Mouse (Mus musculus) left cerebral cortex, postnatal 25 days (tissue): ENCODE data around the gene Tctn1. TPM values are rescaled to one million over a fixed set of nuclear protein-coding genes. Genes with fewer than 3 reads are reported as not detected.

Source experiments
- DNase-seq, 2 experiments: peaks; one replicate each; pipeline ENCODE4 v3.0.0; 2022; ENCODE audit warnings: low spot score in 2 of 2, mixed read lengths in 1 of 2
- intact Hi-C: fragments of 180-260 bp; cut with DNase I; formaldehyde crosslinking; loops from one replicate; pipeline ENCODE4 v1.15.1; 2025
- total RNA-seq, 2 experiments: library from RNA; stranded (reverse); gene quantifications; 2 replicates each; pipeline ENCODE4 v1.2.3; 2021

The Tctn1 gene
- total RNA-seq, 2 experiments from 2014 or later = 9.7 to 12.9 TPM

DNA sequence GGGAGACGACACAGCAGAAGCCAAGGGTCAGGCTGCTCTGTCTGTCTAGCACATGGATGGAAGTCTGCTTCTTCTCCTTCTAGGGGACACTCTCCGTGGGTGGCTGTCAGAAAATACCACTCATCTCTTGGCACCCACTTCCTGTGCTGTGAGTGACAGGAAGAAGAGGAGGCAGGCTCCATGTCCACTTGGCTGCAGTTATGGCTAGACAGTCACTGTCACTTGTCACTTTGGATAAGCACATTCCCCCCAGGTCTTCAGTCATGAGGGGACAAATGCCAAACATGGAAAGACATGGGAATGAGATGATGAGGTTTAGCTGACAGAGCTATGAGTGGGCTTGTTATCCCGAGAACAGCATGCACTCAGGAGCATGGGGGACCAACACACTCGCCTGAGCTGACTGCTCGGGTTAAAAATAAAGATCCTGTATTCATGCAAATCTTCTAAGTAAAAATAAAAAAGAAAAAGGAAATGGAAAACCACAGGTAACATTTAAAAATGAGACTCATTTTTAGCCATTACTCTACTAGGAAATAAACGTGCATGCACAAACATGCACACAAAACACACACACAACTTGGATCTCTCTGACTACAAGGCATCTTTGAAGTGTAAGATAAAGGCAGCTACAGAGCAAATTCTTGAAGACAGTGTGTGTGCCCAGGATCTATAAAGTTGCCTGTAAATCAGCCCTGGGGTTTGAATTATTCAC, 6.1 kb downstream of the Tctn1 start:
- DNase-seq = no peak
- intact Hi-C loops = no loop called here

DNA sequence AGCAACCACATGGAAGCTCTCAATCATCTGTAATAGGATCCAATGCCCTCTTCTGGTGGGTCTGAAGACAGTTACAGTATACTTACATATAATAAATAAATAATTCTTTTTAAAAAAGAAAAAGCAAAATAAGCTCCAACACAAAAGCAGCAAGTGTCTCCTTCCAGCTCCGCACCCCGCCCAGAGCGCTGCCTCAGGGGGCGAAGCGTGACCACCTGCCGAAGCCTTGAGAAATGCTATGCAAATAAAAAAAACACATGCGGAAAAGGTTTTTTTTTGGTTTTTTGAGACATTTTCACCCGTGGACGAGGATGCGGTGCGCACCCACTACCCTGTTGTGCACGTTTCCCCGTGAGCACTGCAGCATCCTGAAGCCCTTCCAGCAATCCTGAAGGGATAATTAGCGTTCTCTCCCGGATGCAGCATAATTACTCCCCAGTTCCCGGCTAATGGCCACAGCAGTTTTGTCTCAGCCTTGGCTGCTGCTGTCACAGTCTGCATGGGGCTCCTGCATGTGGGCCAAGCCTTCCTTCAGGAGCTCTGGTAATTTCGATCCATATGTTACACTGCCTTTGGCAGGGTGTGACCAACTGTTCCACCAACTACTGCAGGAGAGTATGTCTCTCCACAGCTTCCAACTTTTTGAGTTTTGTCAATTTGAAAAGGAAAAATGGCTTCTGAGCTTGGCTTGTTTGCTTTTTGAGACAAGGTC, 12.2 kb downstream of the Tctn1 start:
- intact Hi-C loops = no loop called here
- peak in 1 of 2 experiments; percentile 69 for DNase-seq

DNA sequence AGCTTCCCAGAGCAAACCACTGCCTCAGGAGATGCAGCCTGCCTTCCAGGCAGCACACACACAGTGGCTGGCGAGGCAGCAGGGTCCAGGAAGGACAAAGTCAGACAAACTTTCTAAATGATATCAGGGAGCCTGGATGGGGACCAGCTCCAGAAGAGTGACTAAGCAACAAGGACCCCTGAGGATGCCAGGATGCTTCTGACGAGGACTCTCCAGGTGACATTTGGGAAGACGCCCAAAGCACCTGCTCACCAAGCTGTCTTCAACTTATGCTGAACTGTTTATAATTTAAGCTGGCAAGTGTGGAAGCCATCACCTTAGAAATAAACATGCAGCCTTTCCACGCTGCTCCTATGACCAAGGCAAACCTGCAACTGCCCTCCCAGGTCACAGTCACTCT, 15.0 kb downstream of the Tctn1 start:
- intact Hi-C loops = no loop called here
- no peak for DNase-seq

DNA sequence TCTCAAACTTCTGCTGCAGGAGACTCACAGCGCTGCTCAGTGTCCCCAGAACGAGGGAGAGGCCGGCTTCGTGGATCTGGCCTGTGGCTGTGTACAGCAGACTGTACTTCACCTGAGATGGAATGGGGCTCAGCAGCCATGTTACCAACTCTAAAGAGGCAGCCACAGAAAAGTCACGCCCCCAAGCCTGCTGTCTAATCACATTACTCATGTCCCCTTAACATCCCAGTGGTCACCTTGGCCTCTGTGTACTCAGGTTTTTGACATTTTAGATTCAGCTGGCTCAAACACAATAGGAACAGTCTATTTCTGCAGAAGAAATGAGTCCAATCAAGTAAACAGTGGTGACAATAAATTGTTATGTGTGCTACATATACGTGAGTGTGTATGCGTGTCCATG, 16.3 kb downstream of the Tctn1 start:
- no peak for DNase-seq
- intact Hi-C loops = no loop called here

DNA sequence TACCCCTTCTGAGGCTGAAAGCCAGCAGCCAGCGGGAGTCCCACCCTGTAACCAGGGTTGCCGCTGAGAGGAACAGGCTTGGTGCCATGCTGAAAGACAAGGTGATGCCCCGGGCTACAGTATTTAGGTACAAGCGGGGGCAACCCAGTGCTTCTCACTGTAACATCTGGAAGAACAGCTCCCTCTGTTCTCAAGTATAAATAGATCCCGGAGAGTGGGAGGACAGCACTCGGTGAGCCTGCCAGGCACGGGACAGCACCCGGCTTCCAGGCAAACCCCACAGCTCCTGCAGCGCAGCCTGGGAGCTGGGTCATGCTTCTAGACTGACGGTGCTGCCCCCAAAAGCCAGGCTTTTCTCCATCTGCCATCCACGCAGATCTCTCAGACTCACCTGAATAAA, 16.7 kb downstream of the Tctn1 start:
- peak; percentile 55 to 75 for DNase-seq

DNA sequence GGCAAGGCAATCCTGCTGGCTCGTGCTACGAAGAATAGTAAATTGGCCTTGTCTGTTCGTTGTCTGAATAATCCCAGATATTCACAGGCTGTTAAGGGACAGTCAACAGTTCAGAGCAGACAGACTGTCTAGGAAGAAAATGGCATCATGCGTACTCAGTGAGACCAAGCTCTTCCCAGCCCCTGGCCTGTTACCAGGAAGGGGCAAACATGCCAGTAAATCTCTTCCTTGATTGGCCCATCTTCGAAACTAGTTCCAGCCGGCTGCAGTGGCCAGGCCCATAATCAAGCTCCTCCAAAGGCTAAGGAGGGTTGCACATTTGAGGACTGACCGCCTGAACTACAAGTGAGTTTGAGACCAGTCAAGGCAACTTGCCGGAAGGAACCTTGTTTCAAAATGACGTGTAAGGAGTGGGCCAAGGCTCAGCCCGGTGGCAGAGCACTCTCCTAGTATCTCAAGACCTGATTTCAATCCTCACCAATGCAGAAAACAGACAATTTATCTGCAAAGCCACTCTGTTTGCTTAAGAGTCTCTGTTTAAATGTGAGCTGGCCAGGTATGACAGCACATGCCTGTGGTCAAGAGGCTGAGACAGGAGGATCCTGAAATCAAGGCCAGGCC, 17.6 kb downstream of the Tctn1 start:
- no peak for DNase-seq
- intact Hi-C loops = no loop called here

More for the DNA sequence above, 16.7 kb downstream of the Tctn1 start:
- intact Hi-C loops = no loop called here

DNA sequence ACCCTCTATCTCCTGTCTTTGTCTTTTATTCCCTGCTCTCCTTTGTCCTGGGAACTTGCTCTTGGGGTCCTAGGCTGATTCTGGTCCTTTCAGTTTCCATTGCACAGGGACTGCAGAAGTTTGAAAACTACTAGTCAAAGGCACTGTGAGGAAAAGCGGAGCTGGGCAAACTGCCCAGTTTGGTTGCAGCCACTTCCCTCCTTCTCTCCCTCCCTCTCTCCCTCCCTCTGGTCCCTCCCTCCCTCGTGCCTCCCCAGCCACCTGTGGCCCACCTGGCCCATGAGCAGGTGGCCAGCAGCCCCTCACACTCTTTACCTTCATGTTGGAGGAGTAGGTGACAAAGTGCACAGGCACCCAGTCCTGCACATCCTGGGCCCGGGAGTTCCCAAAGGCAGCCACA, 19.1 kb downstream of the Tctn1 start:
- intact Hi-C loops = no loop called here
- DNase-seq = no peak

DNA sequence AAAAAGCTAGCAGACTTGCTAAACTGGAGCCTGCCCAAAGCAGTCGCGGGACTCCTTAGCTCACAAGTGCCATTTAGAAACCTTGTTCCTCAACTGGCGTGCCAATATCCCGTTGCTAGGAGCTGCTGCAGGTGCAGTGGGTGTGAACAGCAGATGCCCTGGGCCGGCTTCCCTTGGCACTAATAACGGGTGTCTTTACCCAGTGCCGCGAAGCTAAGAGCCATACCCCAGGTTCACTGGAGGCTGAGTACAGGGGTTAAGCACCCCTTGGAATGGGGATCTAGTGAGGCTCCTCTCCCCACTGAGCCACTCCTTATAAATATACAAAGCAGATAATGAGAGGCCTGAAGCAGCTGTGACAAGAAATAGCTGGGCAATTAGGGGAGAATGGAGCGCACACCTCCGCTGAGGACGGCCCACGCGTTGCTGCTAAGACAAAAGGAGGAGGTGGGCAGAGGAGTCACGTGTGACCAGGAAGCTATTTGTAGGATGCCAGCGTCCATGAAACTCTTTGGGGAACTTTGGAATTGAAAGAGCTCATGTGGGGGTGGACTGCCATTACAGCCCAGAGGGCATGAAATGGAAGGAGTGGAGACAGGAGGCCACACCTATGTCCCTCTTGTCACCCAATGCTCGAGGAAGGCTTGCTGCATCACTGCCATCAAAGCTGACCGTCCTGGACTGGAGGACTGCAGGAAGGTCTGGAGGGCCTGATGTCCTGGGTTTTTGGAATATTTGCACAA, 20.3 kb downstream of the Tctn1 start:
- DNase-seq = peak; percentile 47
- intact Hi-C loops = no loop called here

DNA sequence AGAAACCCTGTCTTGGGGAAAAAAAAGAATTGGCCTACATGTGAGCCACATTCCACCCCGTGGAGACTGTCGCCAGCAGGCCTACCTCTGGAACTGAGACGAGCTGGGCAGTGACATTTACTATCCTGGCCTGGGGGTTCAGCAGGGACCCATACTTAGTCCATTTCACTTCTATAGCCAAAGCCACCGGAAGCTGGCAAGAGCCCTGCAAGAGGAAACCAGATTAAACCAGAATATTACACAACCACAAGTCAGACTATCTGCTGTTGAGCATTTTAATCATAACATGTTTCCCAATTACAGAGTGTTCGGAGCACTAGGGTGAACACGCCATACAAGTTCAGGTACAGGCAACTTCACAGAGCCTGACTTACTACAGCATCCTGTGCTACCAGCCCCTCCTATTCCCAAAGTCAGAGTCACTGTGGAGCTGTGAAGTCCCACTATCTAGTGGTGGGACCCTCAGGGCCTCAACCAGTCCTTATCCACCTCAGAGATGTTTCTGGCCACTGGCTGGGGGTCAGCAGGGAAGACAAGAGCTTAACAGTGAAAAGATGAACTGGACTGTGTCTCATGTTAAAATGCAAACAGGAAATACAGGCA, 21.6 kb downstream of the Tctn1 start:
- intact Hi-C loops = no loop called here
- no peak for DNase-seq

DNA sequence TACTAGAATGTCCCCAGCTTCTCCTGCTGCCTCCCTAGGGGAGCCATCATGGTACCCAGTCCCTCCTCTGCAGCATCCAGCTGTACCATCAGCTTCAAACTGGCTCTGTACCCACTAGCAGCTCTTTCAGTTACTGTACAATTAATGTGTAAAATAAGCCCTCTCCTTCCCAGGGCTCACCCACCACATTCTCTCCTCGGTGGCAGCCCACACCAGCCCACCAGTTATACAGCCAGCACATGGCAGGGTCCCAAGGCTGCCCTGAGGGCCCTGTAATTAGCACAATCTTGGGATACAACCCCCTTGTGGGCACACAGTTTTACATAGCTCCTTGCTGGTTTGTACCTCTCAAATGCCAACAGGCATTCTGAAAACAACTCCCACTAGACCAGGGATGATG, 23.3 kb downstream of the Tctn1 start:
- intact Hi-C loops = no loop called here
- DNase-seq = peak in 1 of 2 experiments; percentile 28

DNA sequence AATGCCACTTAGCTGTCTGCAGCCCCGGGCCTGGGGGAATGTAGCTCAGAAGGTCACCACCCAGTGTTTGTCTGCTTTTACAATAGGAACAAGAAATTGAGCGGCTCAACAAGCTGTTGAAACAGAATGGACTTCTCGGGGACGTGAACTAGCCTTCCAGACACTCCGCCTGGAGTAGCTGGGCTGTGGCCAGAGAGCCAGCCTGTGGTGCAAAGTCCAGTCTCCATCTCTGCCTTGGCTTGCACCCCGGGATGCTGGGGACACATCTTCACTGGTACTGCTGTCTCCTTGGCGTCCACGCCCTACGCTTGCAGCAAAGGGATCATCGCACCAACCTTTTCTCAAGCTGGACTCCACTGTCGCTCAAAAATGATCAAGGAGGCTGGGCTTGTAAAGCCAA, 23.7 kb downstream of the Tctn1 start:
- DNase-seq = no peak
- intact Hi-C loops = no loop called here

DNA sequence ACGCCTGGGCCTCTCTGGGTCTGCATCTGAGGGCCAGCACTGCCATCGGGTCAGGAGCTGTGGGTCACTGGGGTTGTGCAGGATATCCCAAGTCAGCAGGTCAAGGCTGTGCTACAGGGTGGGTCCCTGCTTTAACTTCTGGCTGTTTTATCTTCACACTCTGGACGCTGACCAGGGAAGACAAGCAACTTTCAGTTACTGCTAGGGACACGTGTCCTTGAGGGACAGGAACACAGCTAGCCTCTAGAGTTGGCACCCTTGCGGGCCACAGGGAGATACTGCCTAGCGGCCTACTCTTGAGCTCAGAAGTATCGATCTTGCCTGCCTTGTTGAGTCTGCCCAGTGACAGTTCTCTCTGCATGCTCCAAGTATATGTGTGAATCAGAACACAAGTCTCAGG, 24.6 kb downstream of the Tctn1 start:
- intact Hi-C loops = no loop called here
- no peak for DNase-seq

DNA sequence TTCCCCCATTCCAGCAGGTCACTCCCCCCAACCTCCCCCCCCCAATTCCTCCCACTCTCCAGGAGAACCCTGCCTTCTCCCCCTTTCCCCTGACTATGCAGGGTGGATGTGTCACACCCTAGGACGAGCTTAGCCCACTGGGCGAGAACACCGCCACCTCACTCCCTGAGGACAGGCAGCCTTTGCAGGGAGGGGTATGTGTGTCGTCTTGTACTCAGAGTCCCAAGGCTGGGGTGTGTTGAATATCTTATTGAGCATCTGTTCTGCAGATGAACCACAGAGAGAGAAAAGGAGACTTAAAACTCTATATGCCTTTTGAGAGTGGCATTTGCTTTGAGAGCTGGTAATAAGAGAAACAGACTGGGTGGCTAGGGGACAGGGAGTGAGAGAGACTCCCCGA, 27.1 kb downstream of the Tctn1 start:
- peak in 1 of 2 experiments; percentile 77 for DNase-seq
- intact Hi-C loops = no loop called here

DNA sequence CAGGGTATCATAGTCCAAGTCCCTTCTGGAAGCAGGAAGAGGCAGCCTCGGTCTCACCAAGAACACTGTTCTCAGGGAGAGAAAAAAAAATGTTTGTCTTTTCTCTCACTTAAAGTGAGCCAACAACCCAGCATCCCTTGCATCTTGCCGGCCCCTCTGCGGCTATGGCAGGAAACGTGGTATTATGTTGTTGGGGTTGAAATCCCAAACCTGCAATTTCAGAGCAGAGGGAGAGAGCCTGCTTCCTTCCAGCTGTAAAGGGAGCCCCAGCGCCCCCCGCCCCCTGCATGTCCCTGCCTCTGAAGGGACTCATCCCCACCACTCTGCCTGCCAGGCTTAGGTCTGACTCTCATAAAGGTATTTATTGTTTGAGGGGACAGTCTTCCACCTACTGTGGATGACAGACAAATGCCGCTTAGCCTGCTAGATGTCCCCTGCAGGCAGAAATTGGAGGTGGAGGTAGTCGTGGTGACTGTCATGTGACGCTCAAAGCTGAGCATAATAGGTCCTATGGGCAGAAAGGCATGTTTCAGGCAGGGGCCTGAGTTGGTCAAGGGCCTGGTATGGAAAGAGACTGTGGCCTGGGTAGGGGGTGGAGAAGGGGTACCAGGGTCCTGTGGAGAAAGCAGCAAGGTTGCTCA, 28.9 kb downstream of the Tctn1 start:
- intact Hi-C loops = no loop called here

DNA sequence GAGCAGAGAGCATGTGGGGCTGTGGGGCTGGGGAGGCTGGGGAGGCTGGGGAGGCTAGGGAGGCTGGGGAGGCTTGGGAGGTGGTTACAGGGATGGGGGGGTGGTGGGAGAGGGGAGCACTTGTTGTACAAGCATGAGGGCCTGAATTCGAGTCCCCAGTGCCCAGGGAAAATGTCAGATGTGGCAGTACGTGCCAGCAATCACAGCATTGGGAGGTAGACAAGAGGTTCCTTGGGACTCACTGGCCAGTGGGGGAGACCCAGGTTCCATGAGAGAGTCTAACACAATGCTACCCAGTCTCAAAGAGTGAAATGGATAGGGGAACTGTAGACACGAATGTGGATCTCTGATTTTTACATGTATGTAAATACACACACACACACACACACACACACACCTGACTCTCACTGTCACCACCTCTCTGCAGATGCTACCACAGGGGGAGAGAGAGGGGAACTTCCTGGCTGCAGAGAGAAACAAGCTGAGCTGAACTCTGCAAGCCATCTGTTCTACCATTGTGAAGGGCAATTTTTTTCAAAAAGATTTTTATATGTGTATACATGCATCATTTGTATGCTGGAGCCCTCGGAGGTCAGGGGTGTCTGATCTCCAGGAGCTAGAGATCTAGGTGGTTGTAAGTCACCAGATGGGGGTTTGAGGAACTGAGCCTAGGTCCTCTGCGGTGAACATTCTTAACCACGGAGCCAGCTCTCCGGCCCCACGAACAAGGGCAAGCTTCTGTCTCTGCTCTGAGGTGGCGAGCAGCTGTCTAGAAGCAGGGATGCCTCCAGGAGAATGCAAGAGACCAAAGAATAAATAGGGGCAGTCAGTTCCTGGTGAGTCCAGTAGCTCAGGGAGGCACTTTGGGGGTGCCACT, 29.7 kb downstream of the Tctn1 start:
- no peak for DNase-seq
- intact Hi-C loops = no loop called here

More for the DNA sequence above, 28.9 kb downstream of the Tctn1 start:
- peak in 1 of 2 experiments; percentile 25 for DNase-seq

DNA sequence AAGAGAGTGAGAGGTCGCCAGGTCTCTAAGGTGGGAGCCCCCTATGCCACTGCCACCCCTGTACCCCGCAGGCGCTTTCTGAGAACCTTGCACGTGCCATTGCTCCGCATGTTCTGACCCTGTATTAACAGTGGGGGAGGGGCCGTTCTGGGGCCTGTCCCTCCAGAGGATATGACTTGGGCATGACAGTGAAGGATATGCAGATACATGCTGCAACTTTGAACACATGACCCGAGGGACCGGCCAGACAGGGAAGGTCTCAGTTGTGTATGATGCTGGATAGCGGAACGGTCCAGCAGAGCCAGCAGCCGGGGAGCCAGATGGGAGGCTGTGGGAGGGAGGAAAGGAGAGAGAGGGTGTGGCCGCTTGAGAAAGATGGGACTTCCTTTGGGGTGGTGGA, 30.6 kb downstream of the Tctn1 start:
- intact Hi-C loops = no loop called here
- DNase-seq = peak in 1 of 2 experiments; percentile 46

DNA sequence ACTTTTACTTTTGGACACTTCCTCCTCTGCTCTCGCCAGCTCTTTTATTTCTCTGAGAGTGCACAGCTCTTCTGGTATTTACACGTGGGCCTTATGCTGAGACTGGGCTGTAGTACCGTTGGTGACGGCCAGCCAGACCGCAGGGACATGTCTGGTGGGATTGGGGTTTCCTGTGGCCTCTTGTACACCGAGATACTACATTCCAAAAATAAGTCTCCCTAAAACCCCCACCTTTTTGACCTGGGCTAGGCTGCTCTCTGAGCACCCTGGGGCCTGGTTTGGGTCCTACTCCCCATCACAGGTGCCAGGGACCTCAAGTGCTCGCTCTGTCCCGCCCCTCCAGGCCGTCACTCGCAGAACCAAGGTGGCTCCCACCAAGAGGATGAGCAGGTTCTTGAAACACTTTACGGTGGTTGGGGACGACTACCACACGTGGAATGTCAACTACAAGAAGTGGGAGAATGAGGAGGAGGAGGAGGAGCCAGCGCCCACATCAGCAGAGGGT, 31.1 kb downstream of the Tctn1 start:
- no peak for DNase-seq
- intact Hi-C loops = no loop called here

DNA sequence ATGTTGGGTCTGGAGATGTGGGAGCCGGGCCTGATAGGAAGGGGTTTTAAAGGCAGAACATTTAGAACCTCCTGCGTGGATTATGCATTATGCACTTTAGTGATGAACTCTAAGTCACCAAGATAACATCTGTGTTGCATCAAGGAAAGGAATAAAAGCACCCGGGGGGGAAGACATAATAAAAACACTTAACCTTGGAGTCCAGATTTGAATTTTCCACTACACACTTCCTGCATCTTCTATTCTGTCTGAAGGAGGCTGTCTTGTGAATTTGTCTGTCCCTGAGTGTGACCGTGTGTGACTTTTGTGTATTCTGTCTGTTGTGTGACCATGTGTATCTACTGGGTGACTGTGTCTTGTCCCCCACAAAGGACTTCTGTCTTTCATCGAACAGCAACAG, 32.3 kb downstream of the Tctn1 start:
- no peak for DNase-seq
- intact Hi-C loops = no loop called here
